Mouse (Mus musculus) cerebellum, adult 18-20 months (tissue): ENCODE results near the gene B3galnt1.
"Not testable (repeated sequence)": the region's sequence is repeated elsewhere in the genome, so short reads cannot be mapped to it uniquely, and the experiment has no call there.

Experiments used
- DNase-seq, 2 experiments: peaks; one replicate each; pipeline ENCODE4 v3.0.0; 2021

The B3galnt1 gene

DNA sequence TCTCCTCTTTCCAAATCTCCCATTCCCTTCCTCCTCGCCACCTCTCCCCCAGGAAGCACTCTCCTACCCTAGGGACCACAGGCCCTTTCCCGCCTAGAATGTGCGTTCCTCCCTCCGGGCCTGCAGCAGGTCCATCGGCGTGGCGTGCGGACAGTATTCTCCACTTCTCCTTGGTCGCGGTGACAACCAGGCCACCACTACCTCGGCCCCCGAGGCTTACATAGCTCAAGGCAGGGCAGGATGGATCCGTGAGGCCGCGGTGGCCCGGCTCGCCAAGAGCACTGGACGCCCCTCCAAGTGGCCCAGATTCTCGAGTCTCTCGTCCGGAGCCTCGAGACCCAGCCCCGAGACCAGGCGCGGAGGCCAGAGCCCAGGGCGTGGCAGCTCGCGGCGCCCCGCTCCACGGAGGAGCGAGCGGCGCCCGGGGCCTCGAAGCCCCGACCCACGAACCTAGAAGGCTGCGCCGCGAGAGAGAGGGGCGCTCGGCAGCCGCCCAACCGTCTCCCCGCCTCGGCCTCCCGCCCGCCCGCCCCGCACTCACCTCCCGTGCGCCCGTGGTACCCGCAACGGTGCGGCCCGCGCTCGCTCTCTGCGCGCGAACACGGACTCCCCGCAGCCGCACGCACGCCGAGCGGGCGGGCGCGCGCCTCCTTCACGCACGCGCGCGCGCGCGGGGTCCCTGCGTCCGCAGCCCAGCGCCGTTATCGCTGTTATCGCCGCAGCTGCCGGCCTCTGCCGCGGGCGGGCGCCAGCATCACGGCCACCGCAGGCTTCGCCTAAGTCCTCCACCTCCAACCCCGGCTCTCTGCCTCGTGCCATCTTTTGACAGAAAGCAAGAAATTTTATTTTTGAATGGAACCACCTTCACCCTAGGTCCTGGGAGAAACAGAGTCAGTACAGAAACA, at the start of gene B3galnt1:
B3galnt1 (minus strand) TSS at position 700 of the 905 bp plus-strand sequence.
- DNase-seq: peak; percentile 48 to 77

GRCm38 (mm10) chr3:69634521-69634920, 35.8 kb upstream of the B3galnt1 start:
- DNase-seq: no peak

- no peak for DNase-seq
Observed at GRCm38 (mm10) chr3:69633706-69634420, 35.1 kb upstream of the B3galnt1 start.

DNA sequence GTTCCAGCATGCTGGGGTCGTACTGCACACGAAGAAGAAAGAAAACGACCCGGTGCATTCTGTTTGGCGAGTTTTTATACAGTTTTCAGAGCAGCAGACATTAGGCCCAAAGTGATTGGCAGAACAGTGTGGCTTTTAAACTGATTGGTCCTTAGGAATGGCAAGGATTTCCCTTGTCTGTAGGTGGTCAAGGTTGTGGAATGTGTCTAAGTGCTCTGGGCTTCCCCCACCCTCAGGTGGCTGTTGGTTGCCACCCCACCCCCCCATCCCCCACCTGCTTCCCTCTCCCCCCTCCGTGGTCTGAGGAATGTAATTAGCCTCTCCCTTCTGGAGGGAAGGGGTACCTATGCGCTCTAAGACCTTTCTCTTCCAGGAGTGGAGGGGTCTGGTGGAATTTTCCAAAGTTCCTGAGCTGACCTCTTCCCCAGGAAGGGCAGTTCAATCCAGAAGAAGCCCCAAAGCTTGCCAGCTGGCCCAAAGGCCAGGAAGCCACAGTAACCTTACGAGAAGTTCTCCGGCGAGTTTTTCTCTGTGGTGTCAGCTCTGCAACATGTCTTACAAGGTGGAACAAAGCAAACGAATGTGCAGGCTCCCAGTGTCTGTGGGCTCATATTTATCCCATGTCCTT, 28.3 kb upstream of the B3galnt1 start:
- DNase-seq: no peak

DNA sequence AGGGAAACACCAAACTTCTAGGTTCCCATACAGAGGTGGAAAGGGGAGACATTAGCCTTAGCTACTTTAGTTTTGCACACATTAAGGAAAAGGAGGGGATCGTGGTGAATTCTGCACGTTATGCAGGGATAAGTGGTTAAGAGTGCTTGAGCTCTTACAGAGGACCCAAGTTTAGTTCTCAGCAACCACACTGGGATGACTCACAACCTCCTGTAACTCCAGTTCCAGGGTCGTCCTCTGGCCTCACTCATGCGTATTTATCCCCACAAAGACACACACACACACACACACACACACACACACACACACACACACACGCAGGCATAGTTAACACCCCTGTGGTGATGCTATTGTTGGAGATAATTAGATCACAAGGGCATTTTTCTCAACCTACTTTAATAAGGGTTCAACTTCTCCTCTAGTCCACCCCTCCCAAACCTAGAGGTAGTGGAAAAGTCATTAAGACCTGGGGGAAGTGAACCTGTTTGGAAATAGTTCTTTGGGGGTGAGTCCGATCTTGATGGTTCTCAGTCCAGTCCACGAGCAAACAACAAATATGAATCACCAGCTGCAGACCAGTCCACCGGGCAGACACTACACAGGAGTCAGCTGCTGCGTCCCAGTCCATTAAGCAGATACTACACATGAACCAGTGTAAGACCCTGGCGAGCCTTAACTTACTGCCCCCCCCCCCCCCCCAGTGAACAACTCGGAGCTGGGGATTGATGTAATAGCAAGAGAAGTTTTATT, 27.6 kb upstream of the B3galnt1 start:
- DNase-seq: no peak

DNA sequence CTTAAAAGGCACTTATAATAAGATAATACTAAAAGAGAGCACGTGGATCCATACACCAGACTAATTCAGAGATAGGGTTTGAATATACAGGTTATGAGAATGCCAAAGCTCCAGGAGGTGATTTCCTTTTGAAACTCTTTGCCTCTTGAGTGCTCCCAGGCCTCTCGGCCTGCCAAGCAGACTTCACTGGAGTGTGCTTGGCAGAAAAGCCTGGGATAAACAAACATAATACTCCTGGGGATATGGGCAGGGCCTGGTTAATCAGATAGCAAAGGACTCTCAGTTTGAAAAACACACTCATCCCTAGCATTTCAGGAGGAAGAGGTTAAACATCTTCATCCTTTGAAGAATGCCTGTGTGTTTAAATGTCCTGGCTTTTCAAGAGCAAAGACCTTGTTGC, 25.4 kb upstream of the B3galnt1 start:
- no peak for DNase-seq

DNA sequence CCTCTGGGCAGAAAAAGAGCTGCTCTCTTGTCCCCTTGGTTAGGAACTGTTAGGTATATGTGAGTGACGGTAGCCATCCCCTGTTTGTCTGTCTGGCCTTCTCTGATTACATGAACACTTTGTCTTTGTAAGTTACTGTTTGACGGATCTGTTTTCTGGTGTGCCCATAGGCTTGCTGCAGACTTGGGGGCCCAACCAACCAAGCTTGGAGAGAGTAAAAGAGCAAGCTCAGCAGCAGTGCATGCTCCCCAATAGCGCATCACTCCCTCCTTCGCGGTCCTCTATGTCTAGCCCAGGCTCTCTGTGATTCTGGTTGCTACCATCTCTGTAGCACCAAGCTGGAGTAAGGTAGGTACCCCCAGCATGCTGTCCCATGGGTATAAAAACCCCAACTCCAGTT, 9.1 kb upstream of the B3galnt1 start:
- no peak for DNase-seq

DNA sequence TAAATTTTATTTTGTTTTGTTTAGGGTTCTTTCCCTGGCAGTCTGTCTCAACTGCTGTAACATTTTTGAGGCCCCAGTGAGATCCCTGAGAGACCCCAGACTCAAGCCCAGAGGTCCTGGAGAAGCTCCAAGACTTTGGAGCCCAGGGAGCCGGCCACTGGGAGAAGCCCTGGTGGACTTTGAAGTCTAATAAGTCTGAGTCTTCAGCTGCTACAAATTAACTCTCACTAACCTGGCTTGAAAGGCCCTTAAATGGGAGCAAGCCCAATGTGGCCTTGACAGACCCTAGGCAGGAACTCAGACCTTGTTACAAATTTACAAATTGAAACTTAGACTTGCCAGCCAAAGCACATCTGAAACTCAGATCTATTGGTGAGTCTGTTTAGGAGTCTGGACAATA, 8.7 kb upstream of the B3galnt1 start:
- no peak for DNase-seq

DNA sequence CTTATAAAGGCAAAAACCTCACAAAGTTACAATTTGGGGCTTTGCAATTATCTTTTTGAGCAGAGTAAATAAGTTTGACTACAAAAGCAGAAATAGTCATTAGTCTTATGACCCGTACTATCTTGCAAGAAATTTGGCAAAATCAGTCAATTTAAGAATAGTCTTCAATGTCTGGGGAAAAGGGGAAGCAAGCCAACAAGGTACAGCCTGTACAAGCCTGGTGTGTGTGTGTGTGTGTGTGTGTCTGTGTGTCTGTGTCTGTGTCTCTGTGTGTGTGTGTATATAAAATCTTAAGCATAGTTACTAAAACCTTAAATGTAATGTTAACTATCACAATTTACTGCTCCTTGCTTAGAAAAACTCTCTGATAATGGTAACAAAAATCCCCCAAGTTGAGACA, 8.2 kb upstream of the B3galnt1 start:
- DNase-seq: no peak

GRCm38 (mm10) chr3:69599166-69599500, 373 bp upstream of the B3galnt1 start:
- DNase-seq: peak in 1 of 2 experiments; percentile 38

DNA sequence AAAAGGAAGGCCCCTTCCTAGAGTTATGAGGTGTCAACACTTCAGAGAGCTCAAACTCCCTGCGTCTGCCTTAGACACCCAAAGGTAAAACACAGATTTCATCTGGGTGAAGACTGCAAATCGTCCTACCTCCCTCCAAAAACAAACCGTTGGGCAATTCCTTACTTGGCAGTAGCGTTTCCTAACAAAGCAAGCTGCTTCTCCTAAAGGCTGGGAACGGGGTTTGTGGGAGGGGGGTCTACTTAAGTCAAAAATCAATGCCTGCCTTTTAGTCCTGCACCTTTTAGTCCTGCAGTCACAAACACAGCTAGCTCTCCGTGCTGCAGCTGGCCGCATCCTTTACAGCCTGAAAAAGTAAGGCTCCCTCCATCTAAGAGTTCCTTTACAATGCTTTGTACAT, 944 bp downstream of the B3galnt1 start:
- DNase-seq: no peak

- DNase-seq: no peak
Observed at GRCm38 (mm10) chr3:69597211-69597610, 1.5 kb downstream of the B3galnt1 start.

DNA sequence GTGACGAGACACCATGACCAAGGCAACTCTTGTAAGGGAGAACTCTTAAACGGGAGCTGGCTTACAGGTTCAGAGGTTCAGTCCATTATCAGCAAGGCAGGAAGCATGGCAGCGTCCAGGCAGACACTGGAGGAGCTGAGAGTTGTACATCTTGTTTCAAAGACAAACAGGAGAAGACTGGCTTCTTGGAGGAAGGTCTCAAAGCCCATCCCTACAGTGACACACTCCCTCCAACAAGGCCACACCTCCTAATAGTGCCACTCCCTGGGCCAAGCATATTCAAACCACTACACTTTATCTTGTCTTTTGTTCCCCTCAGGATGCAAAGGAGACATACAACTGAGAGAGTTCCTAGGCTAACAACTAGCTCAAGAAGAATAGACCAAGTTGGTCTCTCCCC, 2.6 kb downstream of the B3galnt1 start:
- DNase-seq: no peak

DNA sequence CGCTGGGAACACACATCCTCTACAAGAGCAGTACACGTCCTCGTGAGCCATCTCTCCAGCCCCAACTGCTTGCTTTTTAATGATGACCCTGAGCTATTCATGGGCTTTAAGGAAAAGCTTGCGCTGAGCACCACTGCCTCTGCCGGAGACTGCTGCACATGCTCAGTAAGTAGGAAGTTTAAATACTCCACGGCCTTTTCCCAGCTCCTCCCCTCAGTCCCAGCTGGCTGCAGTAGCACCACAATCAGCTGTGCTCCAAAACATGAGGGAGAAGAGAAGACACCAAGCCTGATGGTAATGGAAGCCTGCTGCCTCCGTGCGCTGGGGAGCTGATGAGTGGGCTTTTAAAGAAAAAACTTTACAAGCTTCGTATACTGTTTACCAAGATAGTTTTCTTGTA, 4.7 kb downstream of the B3galnt1 start:
- no peak for DNase-seq

- DNase-seq: no peak
Observed at GRCm38 (mm10) chr3:69593426-69593825, 5.3 kb downstream of the B3galnt1 start.

- DNase-seq: no peak
Observed at GRCm38 (mm10) chr3:69588101-69588760, 10.5 kb downstream of the B3galnt1 start.

DNA sequence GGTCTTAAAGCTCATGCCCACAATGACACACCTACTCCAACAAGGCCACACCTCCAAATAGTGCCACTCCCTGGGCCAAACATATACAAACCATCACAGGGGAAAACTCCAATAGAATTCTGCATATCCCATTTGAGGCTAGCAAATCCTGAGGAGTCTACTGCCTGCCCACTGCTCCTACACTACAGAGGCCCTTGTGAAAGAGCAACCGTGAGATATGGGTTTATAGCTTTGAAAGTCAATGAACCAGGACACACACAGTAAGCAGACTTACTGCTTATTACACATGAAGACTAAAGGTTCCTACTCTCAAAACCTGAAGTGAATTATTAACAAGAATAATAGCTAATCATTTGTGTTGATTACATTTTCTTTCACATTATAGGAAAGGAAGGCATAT, 15.0 kb downstream of the B3galnt1 start:
- DNase-seq: no peak

DNA sequence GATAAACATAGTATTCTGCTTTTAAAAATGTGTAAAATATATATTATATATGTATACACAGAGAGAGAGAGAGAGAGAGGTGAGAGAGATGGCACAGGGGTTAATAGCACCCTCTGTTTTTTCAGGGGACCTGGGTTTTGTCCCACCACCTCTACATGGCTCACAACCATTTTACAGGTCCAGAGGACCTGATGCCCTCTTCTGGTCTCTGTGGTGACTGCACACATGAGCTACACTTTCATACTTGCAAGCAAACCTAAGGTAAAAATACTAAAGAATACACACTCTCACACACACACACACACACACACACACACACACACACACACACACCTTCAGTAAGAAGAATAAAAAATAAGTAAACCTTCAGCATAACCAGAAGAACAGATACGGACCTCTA, 20.0 kb downstream of the B3galnt1 start:
- DNase-seq: no peak

DNA sequence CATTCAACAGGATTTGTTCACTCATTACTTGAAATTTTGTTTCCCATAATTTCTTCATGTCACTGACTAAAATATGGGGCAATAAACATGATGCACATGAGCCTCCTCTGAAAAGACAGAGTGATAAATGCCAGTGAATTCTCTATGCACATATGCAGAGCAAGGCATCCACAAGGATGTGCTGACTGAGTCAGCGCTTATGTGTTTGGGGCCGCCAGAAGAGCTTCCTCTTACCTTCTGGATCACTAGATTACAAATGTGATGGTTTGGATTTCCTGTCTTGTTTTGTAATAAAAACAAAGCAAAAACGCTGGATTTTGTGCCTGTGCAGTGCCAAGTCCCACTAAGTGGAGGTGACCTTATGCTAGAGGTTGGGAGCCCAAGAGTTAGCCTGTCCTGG, 22.0 kb downstream of the B3galnt1 start:
- no peak for DNase-seq

- DNase-seq: no peak
Observed at GRCm38 (mm10) chr3:69575577-69575976, 23.2 kb downstream of the B3galnt1 start.

- DNase-seq: peak; percentile 26 to 29
Observed at GRCm38 (mm10) chr3:69572561-69572960, 26.2 kb downstream of the B3galnt1 start.

GRCm38 (mm10) chr3:69565586-69565985, 33.2 kb downstream of the B3galnt1 start:
- DNase-seq: not testable (repeated sequence)
